Mouse (Mus musculus): Measurements from ENCODE around the gene Zfp82. TPM values are rescaled to one million over a fixed set of nuclear protein-coding genes. Genes with fewer than 3 reads are reported as not detected.

Zfp82 gene
- polyA plus RNA-seq, 1 experiment, result 0.25 TPM

DNA sequence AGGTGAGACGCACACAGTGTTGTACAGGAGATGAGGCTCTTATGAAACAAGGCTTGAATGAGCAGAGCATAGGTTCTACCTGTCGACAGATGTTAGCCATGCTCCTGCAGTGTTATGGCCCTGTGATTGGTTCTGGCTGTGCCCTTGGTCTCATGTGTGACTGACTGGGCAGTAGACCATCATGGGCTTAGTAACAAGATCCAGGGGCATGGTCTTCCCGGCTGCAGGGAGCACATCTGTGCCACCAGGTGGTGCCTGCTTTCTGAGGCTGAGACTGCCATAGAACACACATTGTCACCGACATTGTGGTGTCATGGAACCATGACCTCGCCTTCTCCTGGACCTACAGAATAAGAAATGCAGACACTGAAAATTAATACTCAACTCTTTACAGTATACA is 47.3 kb downstream of the Zfp82 start:
- 78% methylated on average over 5 of the region's 5 CpGs for WGBS
- Histone ChIP-seq H3K27me3 (ENCODE audit: control insufficient read depth, insufficient read depth, low read length) (no peaks in the 10 kb centered on the region), H3K27ac (ENCODE audit: insufficient read depth, low read depth, low read length) (no peak overlapping the region), H3K36me3 (ENCODE audit: control insufficient read depth, insufficient read depth, low read length) (peaks cover 30% of the 10 kb centered on the region), H3K4me1 (ENCODE audit: control insufficient read depth, insufficient read depth, insufficient read length, low read length) (no peaks in the 10 kb centered on the region), H3K4me3 (ENCODE audit: low read depth, low read length) (no peak overlapping the region)
- TF ChIP-seq CTCF (IDR thresholded peaks at IDR 0.05; ENCODE audit: extremely low read depth, insufficient read length, insufficient replicate concordance, low read depth, low read length), result no peak
- TF ChIP-seq POLR2A (IDR thresholded peaks at IDR 0.05; ENCODE audit: low read depth, low read length), result no peak

DNA sequence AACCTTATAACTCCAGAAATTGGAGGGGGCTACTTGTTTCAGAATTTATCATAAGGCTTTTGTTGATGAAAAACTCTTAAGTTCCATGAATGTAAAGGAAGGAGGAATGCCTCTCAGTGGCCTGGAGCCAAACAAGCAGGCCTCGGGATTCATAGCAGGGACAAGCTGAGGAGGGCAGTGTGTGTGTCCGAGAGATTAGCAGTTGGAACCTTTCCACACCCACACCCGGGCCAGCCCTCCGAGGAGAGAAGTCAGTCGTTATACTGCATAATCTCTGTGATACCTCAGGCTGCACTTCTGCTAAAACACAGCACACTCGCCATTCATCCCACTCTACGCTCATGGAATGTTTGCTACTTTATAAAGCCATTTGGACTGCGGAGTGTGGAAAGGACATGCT is 48.9 kb downstream of the Zfp82 start:
- Histone ChIP-seq H3K27ac (ENCODE audit: insufficient read depth, low read depth, low read length) (no peak overlapping the region), H3K4me3 (ENCODE audit: low read depth, low read length) (no peak overlapping the region), H3K4me1 (ENCODE audit: control insufficient read depth, insufficient read depth, insufficient read length, low read length) (no peaks in the 10 kb centered on the region), H3K36me3 (ENCODE audit: control insufficient read depth, insufficient read depth, low read length) (peaks cover 37% of the 10 kb centered on the region), H3K27me3 (ENCODE audit: control insufficient read depth, insufficient read depth, low read length) (no peaks in the 10 kb centered on the region)
- WGBS, result 71% methylated on average over 8 of the region's 8 CpGs
- TF ChIP-seq CTCF (IDR thresholded peaks at IDR 0.05; ENCODE audit: extremely low read depth, insufficient read length, insufficient replicate concordance, low read depth, low read length) (no peak), POLR2A (IDR thresholded peaks at IDR 0.05; ENCODE audit: low read depth, low read length) (no peak)

DNA sequence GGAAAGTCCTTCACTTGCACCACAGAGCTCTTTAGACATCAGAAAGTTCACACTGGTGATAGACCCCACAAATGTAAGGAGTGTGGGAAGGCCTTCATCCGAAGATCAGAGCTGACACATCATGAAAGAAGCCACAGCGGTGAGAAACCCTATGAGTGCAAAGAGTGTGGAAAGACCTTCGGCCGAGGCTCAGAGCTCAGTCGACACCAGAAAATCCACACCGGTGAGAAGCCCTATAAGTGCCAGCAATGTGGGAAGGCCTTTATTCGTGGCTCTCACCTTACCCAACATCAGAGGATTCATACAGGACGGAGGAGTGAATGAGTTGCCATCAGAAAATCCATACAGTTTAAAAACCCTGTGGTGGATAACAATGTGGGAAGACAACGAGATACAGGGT is 49.4 kb downstream of the Zfp82 start:
- Histone ChIP-seq H3K36me3 (ENCODE audit: control insufficient read depth, insufficient read depth, low read length) (peaks cover 41% of the 10 kb centered on the region), H3K4me3 (ENCODE audit: low read depth, low read length) (no peak overlapping the region), H3K27ac (ENCODE audit: insufficient read depth, low read depth, low read length) (no peak overlapping the region), H3K4me1 (ENCODE audit: control insufficient read depth, insufficient read depth, insufficient read length, low read length) (no peaks in the 10 kb centered on the region), H3K27me3 (ENCODE audit: control insufficient read depth, insufficient read depth, low read length) (no peaks in the 10 kb centered on the region)
- no peak for TF ChIP-seq CTCF (IDR thresholded peaks at IDR 0.05; ENCODE audit: extremely low read depth, insufficient read length, insufficient replicate concordance, low read depth, low read length)
- no peak for TF ChIP-seq POLR2A (IDR thresholded peaks at IDR 0.05; ENCODE audit: low read depth, low read length)
- WGBS, result 94% methylated on average over 9 of the region's 9 CpGs

DNA sequence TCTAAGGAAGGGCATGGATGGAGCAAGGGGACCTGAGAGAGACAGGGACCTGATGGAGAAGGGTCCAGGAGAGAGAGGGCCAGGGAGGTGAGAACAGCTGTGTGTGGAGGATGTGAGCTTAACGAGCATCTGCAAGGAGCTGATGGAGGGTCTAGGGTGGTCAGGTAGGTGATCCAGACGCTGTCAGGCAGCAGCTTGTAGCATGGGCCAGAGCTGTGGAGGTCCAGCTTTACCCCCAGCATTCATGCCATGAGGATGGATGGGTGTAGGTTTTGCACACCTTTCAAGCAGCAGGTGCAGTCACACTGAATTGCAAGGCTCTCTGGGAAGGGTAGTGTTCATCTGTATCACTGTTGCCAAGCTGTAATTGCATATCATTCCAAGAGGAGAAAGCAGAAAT is 53.2 kb downstream of the Zfp82 start:
- no peak overlapping the region for H3K4me3 ChIP-seq (ENCODE audit: low read depth, low read length)

DNA sequence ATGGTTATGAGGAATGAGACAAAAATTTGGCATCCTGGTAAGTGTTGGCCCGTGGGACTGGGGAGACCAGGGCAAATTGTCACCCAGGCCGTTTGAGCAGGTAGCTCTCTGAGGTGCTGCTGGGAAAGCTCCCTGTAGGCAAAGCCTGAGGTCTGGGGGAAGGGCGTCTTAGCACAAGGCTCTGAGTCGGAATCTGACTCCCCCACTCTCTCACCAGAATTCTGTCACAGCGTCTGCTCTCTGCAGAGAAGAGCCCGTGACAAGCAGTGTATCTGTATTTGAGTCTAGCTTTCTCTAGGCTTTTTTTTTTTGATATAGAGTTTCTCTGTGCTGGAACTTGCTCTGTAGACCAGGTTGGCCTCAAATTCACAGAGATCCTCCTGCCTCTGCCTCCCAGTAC is 55.5 kb downstream of the Zfp82 start:
- Histone ChIP-seq H3K36me3 (ENCODE audit: control insufficient read depth, insufficient read depth, low read length) (peaks cover 50% of the 10 kb centered on the region), H3K4me3 (ENCODE audit: low read depth, low read length) (no peak overlapping the region), H3K27ac (ENCODE audit: insufficient read depth, low read depth, low read length) (no peak overlapping the region), H3K4me1 (ENCODE audit: control insufficient read depth, insufficient read depth, insufficient read length, low read length) (no peaks in the 10 kb centered on the region), H3K27me3 (ENCODE audit: control insufficient read depth, insufficient read depth, low read length) (no peaks in the 10 kb centered on the region)
- TF ChIP-seq POLR2A (IDR thresholded peaks at IDR 0.05; ENCODE audit: low read depth, low read length), result no peak
- no peak for TF ChIP-seq CTCF (IDR thresholded peaks at IDR 0.05; ENCODE audit: extremely low read depth, insufficient read length, insufficient replicate concordance, low read depth, low read length)
- 91% methylated on average over 6 of the region's 6 CpGs for WGBS

More for the DNA sequence above, 53.2 kb downstream of the Zfp82 start:
- WGBS, result 89% methylated on average over 2 of the region's 2 CpGs
- Histone ChIP-seq H3K27me3 (ENCODE audit: control insufficient read depth, insufficient read depth, low read length) (no peaks in the 10 kb centered on the region), H3K27ac (ENCODE audit: insufficient read depth, low read depth, low read length) (no peak overlapping the region), H3K4me1 (ENCODE audit: control insufficient read depth, insufficient read depth, insufficient read length, low read length) (no peaks in the 10 kb centered on the region), H3K36me3 (ENCODE audit: control insufficient read depth, insufficient read depth, low read length) (peaks cover 60% of the 10 kb centered on the region)
- TF ChIP-seq POLR2A (IDR thresholded peaks at IDR 0.05; ENCODE audit: low read depth, low read length) (no peak), CTCF (IDR thresholded peaks at IDR 0.05; ENCODE audit: extremely low read depth, insufficient read length, insufficient replicate concordance, low read depth, low read length) (no peak)

DNA sequence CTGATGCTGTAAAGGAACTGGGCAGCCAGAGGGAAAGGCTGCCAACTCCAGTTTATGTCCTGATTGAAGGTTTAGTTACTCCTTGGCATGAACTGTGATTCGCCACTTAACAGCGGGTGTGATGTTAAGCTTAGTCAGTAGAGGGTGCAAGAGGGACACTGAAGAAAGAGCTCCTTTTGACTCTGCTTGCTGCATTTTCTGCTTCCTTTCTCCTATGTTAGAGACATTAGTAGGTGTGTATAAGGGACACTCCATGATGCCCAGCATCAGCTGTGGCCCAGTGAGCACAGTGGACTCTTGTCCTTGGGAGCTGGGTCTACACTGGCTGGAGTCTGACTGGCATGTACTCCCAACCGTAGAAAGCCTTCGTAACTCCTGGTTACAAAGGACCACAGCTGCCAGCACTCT is 59.7 kb downstream of the Zfp82 start:
- H3K4me1 ChIP-seq (ENCODE audit: control insufficient read depth, insufficient read depth, insufficient read length, low read length), result no peaks in the 10 kb centered on the region
- no peak overlapping the region for H3K27ac ChIP-seq (ENCODE audit: insufficient read depth, low read depth, low read length)
- H3K36me3 ChIP-seq (ENCODE audit: control insufficient read depth, insufficient read depth, low read length), result peaks cover 40% of the 10 kb centered on the region
- no peak overlapping the region for H3K4me3 ChIP-seq (ENCODE audit: low read depth, low read length)
- no peaks in the 10 kb centered on the region for H3K27me3 ChIP-seq (ENCODE audit: control insufficient read depth, insufficient read depth, low read length)
- WGBS, result 67% methylated on average over 4 of the region's 4 CpGs
- TF ChIP-seq POLR2A (IDR thresholded peaks at IDR 0.05; ENCODE audit: low read depth, low read length), result no peak
- peak; percentile 12; the same call in 1 of the 2 replicates for TF ChIP-seq CTCF (IDR thresholded peaks at IDR 0.05; ENCODE audit: extremely low read depth, insufficient read length, insufficient replicate concordance, low read depth, low read length)

DNA sequence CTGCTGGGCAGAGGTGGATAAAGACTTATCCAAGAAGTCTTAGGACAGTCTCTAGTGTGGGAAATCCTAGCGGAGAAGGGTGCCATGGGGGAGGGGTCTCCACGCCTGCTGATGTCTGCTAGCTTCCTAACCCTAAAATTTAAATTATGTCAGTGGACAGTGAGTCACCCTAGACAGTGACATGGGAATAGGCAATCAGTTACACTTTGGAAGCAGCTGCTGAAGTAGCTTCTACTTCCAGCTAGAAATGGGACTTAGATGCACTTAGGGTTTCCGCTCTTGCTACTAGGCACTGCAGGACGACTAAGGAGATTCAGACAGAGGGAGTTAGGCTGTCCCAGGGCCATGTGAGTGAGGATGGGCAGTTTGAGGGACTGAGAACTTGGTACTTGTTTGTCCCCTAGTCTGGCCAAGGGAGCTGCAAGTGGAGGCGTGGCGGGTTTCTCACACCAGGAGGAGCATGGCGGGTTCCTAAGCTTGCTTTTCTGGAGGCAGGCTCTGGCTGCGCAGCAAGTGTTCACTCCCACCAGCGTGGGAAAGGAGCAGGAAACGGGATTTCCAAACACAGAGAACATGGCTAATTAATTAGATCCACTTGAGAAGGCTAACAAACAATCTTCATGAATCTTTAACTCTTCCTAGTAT is 62.0 kb downstream of the Zfp82 start:
- TF ChIP-seq POLR2A (IDR thresholded peaks at IDR 0.05; ENCODE audit: low read depth, low read length) (no peak), CTCF (IDR thresholded peaks at IDR 0.05; ENCODE audit: extremely low read depth, insufficient read length, insufficient replicate concordance, low read depth, low read length) (no peak)
- WGBS, result 75% methylated on average over 10 of the region's 10 CpGs
- Histone ChIP-seq H3K4me1 (ENCODE audit: control insufficient read depth, insufficient read depth, insufficient read length, low read length) (no peaks in the 10 kb centered on the region), H3K4me3 (ENCODE audit: low read depth, low read length) (no peak overlapping the region), H3K27me3 (ENCODE audit: control insufficient read depth, insufficient read depth, low read length) (no peaks in the 10 kb centered on the region), H3K36me3 (ENCODE audit: control insufficient read depth, insufficient read depth, low read length) (peaks cover 29% of the 10 kb centered on the region), H3K27ac (ENCODE audit: insufficient read depth, low read depth, low read length) (no peak overlapping the region)
